Mouse (Mus musculus): Measurements from ENCODE around the gene Ldoc1. TPM values are rescaled to one million over a fixed set of nuclear protein-coding genes. Genes with fewer than 3 reads are reported as not detected.

Ldoc1 gene
- polyA plus RNA-seq (2015; fragmentation: Nextera tagmentation; extraction: Ambion mirVana), result 0.51 and 0.71 TPM in 2 replicates

DNA sequence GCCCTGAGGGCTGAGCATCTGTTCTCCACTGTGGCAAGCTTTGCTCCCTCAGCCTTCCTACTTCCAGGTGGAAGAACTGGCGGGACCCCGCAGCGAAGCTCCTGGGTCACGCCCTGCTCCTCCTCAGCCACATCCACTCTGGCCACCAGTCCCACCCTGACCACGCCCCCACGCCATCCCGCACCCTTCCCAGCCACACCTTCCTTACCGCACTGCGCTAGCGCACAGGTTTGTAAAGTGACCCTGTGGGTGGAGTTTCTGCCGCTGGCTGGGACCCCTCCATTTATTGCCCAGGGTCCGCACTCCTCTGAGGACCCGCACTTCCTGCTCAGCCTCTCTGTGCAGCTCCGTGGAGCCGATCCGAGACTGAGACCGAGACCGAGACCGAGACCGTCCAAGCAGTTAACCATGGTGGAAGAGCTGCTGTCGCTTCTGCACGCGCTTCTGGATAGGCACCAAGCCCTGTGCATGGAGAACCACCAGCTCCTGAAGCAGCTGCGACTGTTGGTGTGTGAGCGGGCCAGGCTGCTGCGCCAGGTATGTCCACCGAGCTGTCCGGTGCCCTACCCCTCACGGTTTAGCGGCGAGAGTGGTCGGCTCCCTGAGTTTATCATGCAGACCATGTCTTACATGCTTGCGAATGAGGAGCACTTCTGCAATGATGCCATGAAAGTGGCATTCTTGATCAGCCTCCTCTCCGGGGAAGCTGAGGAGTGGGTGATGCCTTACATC, at the start of gene Ldoc1:
Ldoc1 (plus strand) TSS at position 196 of the 732 bp plus-strand sequence.
- no peaks in the 10 kb centered on the region for H3K9me3 ChIP-seq (replicated peaks)
- no peak within 1 kb of the TSS for H3K9ac ChIP-seq
- H3K36me3 ChIP-seq, result no peaks in the 10 kb centered on the region
- WGBS, result 36% methylated on average over 34 of the region's 34 CpGs
- H3K4me1 ChIP-seq, result no peaks in the 10 kb centered on the region
- H3K27ac ChIP-seq (replicated peaks), result no peak within 1 kb of the TSS
- H3K4me2 ChIP-seq (replicated peaks), result peak within 1 kb of the TSS; percentile 48
- H3K27me3 ChIP-seq, result no peaks in the 10 kb centered on the region
- peak; percentile 15; the same call in 1 of the 2 replicates for ATAC-seq (ENCODE audit: insufficient number of reproducible peaks, low FRiP score, low TSS enrichment, low read depth)
- peak within 1 kb of the TSS; percentile 27 for H3K4me3 ChIP-seq (replicated peaks)

DNA sequence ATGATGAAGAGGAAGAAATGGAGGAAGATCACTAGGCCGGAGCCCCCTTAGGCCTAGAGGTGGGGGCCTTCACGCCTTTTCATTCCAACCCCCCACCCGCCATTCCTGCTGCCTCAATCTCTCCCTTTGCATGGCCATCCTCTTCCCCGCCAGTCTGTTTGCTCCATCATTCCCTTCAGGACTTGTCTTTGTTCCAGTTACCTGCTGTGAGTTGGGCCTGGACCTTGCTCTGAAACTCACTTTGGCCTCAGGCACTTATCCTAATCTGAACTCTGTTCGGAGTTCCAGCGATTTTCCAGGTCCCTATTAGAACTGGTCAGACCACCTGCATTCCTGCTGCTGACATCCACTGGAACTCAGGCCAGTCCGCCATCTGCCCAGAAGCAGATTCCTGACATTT, 834 bp downstream of the Ldoc1 start:
- 89% methylated on average over 6 of the region's 7 CpGs for WGBS
- H3K27ac ChIP-seq (replicated peaks), result no peak overlapping the region
- H3K9me3 ChIP-seq (replicated peaks), result no peaks in the 10 kb centered on the region
- no peaks in the 10 kb centered on the region for H3K27me3 ChIP-seq
- no peak overlapping the region for H3K4me3 ChIP-seq (replicated peaks)
- H3K4me1 ChIP-seq, result no peaks in the 10 kb centered on the region
- no peak overlapping the region for H3K4me2 ChIP-seq (replicated peaks)
- no peak for ATAC-seq (ENCODE audit: insufficient number of reproducible peaks, low FRiP score, low TSS enrichment, low read depth)
- H3K9ac ChIP-seq, result no peak overlapping the region
- no peaks in the 10 kb centered on the region for H3K36me3 ChIP-seq

DNA sequence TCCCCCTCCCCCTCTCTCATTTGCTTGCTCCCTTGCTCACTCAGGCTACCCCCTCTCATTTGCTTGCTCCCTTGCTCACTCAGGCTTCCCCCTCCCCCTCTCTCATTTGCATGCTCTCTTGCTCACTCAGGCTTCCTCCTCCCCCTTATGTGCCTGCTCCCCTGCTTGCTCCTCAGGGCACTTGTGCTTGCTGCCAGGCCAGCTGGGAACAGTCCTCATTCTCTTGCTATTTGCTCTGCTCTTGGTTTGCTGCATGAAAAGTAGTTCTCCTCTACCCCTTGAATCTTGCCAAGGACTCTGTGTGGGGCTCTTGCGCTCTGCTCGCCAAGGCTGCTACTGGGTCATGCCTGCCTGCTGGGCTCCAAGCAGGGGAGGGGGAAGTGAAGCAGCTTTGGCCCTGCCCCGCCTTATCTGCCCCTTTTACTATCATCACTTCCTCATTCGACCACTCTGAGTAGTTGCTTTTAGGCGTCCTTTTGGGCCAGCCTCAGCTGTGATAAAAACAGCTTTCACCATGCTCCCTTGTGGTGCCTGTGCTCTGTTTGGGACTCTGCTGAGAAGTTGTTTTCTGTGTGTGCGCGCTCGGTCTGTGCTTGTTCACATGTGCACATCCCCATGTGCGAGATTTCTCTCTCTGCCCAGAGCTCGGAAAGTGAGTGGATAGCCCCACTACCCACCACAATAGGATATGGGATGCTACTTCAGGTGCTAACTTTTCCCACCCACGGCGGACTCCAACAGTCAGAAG, 13.2 kb downstream of the Ldoc1 start:
- no peak for ATAC-seq (ENCODE audit: insufficient number of reproducible peaks, low FRiP score, low TSS enrichment, low read depth)
- Histone ChIP-seq H3K36me3 (no peaks in the 10 kb centered on the region), H3K27ac (replicated peaks) (no peak overlapping the region), H3K4me3 (replicated peaks) (no peak overlapping the region), H3K9ac (no peak overlapping the region), H3K9me3 (replicated peaks) (no peaks in the 10 kb centered on the region), H3K4me2 (replicated peaks) (peak overlapping the region; percentile 19; the same call in 1 of the 2 replicates), H3K4me1 (no peaks in the 10 kb centered on the region), H3K27me3 (no peaks in the 10 kb centered on the region)
- WGBS, result 29% methylated on average over 12 of the region's 12 CpGs

- Histone ChIP-seq H3K9me3 (replicated peaks) (no peaks in the 10 kb centered on the region), H3K27me3 (no peaks in the 10 kb centered on the region), H3K4me2 (replicated peaks) (peak overlapping the region; percentile 19; the same call in 1 of the 2 replicates), H3K9ac (no peak overlapping the region), H3K4me1 (no peaks in the 10 kb centered on the region), H3K36me3 (no peaks in the 10 kb centered on the region), H3K4me3 (replicated peaks) (no peak overlapping the region), H3K27ac (replicated peaks) (no peak overlapping the region)
- ATAC-seq (ENCODE audit: insufficient number of reproducible peaks, low FRiP score, low TSS enrichment, low read depth), result no peak
- WGBS, result 50% methylated on average over 9 of the region's 9 CpGs
Observed at GRCm38 (mm10) chrX:61723029-61723980, 14.0 kb downstream of the Ldoc1 start.

DNA sequence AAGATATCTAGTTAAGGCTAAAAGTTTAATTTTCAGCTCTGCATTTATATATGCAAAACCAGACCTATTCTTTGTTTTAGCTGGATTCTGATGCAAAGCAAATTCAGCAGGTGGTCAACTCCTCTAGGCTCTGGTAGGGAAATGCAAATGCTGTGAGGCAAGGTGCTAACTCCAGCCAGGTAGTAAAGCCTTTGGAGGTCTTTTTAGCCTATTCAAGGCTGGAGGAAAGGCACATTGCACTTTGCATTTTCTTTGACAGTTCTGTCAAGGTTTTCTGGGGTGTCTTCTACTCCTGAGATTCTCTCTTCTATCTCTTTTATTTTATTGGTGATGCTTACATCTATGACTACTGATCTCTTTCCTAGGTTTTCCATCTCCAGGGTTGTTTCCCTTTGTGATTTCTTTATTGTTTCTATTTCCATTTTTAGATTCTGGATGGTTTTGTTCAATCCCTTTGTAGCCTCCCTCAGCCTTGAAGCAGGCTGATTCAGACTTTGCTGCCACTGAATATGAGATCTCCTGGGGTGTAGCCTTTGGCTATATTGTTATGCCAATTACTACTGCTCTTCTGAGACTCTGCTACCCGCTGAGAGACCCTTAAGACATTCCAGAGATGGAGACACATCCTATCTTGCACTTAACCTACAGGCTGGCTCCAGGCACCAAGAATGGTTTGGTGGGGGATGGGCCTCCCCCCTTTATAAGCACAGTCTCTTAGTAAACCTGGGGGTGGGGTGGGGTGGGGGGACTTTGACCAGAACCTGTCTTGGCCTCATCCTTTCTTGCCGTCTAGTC, 18.4 kb downstream of the Ldoc1 start:
- no peak overlapping the region for H3K27ac ChIP-seq (replicated peaks)
- H3K4me3 ChIP-seq (replicated peaks), result no peak overlapping the region
- 47% methylated on average over 2 of the region's 2 CpGs for WGBS
- no peaks in the 10 kb centered on the region for H3K36me3 ChIP-seq
- no peaks in the 10 kb centered on the region for H3K4me1 ChIP-seq
- H3K9me3 ChIP-seq (replicated peaks), result no peaks in the 10 kb centered on the region
- no peaks in the 10 kb centered on the region for H3K27me3 ChIP-seq
- no peak overlapping the region for H3K9ac ChIP-seq
- no peak for ATAC-seq (ENCODE audit: insufficient number of reproducible peaks, low FRiP score, low TSS enrichment, low read depth)
- H3K4me2 ChIP-seq (replicated peaks), result no peak overlapping the region
